Mouse (Mus musculus): ENCODE results near the gene Hoxa7.

DNA sequence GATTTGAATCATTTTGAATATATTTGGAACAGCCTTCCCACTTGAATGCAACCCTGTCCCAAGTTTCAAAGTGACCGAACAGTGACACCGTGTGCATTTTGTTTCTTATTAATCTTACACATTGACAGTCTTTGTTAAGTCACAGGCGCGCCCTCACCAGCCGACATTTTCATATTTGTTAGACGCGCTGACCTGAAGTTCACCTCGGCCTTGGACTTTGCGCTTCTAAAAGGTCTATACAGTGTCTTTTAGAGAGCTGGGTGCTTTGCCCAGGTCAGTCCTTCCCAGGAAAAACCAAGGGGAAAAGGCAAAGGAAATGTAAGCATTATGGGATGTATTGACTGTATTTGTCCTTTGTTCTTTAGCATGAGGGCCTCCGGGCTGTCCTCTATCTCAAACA is 27.0 kb downstream of the Hoxa7 start:
- TF ChIP-seq CTCF (IDR thresholded peaks at IDR 0.05; ENCODE audit: borderline replicate concordance, extremely low read depth, insufficient read depth, insufficient read length) (no peak), POLR2A (IDR thresholded peaks at IDR 0.05; ENCODE audit: borderline replicate concordance, extremely low read depth, insufficient read depth, insufficient read length, poor library complexity, severe bottlenecking) (no peak)
